Comparison of ENCODE assay signal across 8 mouse cellular contexts in the genomic region with DNA sequence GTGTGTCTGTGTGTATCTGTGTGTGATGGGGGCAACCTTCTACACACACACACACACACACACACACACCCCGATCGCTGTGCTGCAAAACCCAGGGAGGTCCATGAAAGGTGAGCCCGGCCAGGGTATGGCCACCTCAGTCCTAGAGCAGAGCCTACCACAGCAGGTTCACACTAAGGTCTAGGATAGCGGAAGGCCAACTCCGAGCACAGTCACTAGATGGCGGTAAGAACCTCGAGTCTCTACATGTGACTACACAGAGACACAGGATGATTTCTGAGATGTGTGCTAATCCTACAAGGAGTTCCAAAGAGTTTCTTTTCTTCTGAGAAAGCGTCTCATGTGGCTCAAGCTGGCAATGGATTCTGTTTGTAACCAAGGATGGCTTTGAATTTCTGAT. TPM values are rescaled to one million over a fixed set of nuclear protein-coding genes. Genes with fewer than 3 reads are reported as not detected.
A peak's percentile ranks its signal among the peaks of the same experiment; 100 is the strongest.
DNase-seq lines count a peak whose midpoint lies in the region; ATAC-seq and TF ChIP-seq lines count a peak whose summit lies in the region.

No protein-coding gene starts in this region.

- 41% methylated on average over 8 of the region's 8 CpGs for WGBS in midbrain, postnatal 0 days

- TF ChIP-seq CTCF in midbrain, postnatal 0 days (IDR thresholded peaks at IDR 0.05): peak; percentile 68

- no peak overlapping the region for H3K4me3 ChIP-seq in midbrain, postnatal 0 days (ENCODE audit: low read depth, low read length)

- no peak overlapping the region for H3K4me2 ChIP-seq in midbrain, postnatal 0 days (ENCODE audit: low read depth, low read length, poor library complexity, severe bottlenecking)

- no peaks in the 10 kb centered on the region for H3K4me1 ChIP-seq in midbrain, postnatal 0 days (ENCODE audit: insufficient read depth, low read length)

- no peaks in the 10 kb centered on the region for H3K9me3 ChIP-seq in midbrain, postnatal 0 days (ENCODE audit: low read length)

- DNase-seq in layer of hippocampus, postnatal 10 days (ENCODE audit: low spot score in 2 of 2): peak; percentile 62 to 65
- no peak for DNase-seq in layer of hippocampus, adult 9-10 months (ENCODE audit: low spot score)
- peak; percentile 88 for DNase-seq in ES-CJ7 (ENCODE audit: low read depth, low spot score)
- DNase-seq in adrenal gland, postnatal 36 days: peak; percentile 53 to 73
- peak; percentile 71 for DNase-seq in gastrocnemius, postnatal 14 days
- DNase-seq in kidney, postnatal 4 days: peak; percentile 73 to 79
- DNase-seq in midbrain, postnatal 0 days (ENCODE audit: low spot score): peak; percentile 71
- no peak for DNase-seq in urinary bladder, postnatal 10 days (ENCODE audit: low spot score)

- intact Hi-C loops in gastrocnemius, postnatal 14 days (cut with DNase I; ENCODE audit: low total_unique reads): no loop called here

- ATAC-seq in midbrain, postnatal 0 days (ENCODE audit: low FRiP score): peak; percentile 49; the same call in 1 of the 2 replicates

- no peak overlapping the region for H3K9ac ChIP-seq in midbrain, postnatal 0 days (replicated peaks; ENCODE audit: low read length, poor library complexity, severe bottlenecking)

- H3K36me3 ChIP-seq in midbrain, postnatal 0 days (ENCODE audit: insufficient read depth, low read length): no peaks in the 10 kb centered on the region

- H3K27me3 ChIP-seq in midbrain, postnatal 0 days (ENCODE audit: insufficient read depth, low read length): no peaks in the 10 kb centered on the region

- H3K27ac ChIP-seq in midbrain, postnatal 0 days (ENCODE audit: low read depth, low read length): no peak overlapping the region

RNA-seq across cellular contexts. Expression of a gene that starts 17.4 kb away (rescaled TPM):
- not detected for total RNA-seq in layer of hippocampus, postnatal 10 days (2021)
- not detected for total RNA-seq in adrenal gland, postnatal 36 days (2021)
- total RNA-seq in gastrocnemius, postnatal 14 days (2021): not detected
- 0.19 TPM in 1 of 2 replicates, not detected in the other for total RNA-seq in midbrain, postnatal 0 days (2014; rRNA removed)
- polyA plus RNA-seq in midbrain, postnatal 0 days (2015; fragmentation: Nextera tagmentation; extraction: Ambion mirVana): 0.17 and 0.22 TPM in 2 replicates

RNA-seq across cellular contexts. Expression of a gene that starts 19.8 kb away (rescaled TPM):
- 100 to 1,000 TPM; 146 to 164 TPM for total RNA-seq in layer of hippocampus, postnatal 10 days (2021)
- 10 to 100 TPM; 41.6 to 64.0 TPM for total RNA-seq in adrenal gland, postnatal 36 days (2021)
- total RNA-seq in gastrocnemius, postnatal 14 days (2021): 1 to 10 TPM; 4.2 to 5.7 TPM
- total RNA-seq in midbrain, postnatal 0 days (2014; rRNA removed): 111 and 115 TPM in 2 replicates
- polyA plus RNA-seq in midbrain, postnatal 0 days (2015; fragmentation: Nextera tagmentation; extraction: Ambion mirVana): 64.5 and 65.2 TPM in 2 replicates

RNA-seq across cellular contexts. Expression of a gene that starts 22.2 kb away (rescaled TPM):
- 10 to 100 TPM; 24.7 to 32.2 TPM for total RNA-seq in layer of hippocampus, postnatal 10 days (2021)
- total RNA-seq in adrenal gland, postnatal 36 days (2021): 10 to 100 TPM; 25.4 to 37.4 TPM
- 1 to 10 TPM; 8.3 to 8.4 TPM for total RNA-seq in gastrocnemius, postnatal 14 days (2021)
- total RNA-seq in midbrain, postnatal 0 days (2014; rRNA removed): 37.1 and 51.6 TPM in 2 replicates
- 22.4 and 24.8 TPM in 2 replicates for polyA plus RNA-seq in midbrain, postnatal 0 days (2015; fragmentation: Nextera tagmentation; extraction: Ambion mirVana)

Comparison
In these comparisons a context has a peak if more than half of its experiments do, and no peak if none do; other contexts are left out.
1. DNase-seq: peak in layer of hippocampus, postnatal 10 days (2 of 2), ES-CJ7 (single experiment), adrenal gland, postnatal 36 days (2 of 2), gastrocnemius, postnatal 14 days (single experiment), kidney, postnatal 4 days (2 of 2) and midbrain, postnatal 0 days (single experiment); none in layer of hippocampus, adult 9-10 months (single experiment) and urinary bladder, postnatal 10 days (single experiment).
2. RNA of a gene that starts 19.8 kb away (total RNA-seq): 146 to 164 TPM in layer of hippocampus, postnatal 10 days, 111 to 115 TPM in midbrain, postnatal 0 days and 41.6 to 64.0 TPM in adrenal gland, postnatal 36 days; 4.2 to 5.7 TPM in gastrocnemius, postnatal 14 days; every median in the first group is over 4 times any median in the second.